Mouse (Mus musculus) CH12.LX (cell line): ENCODE measurements at regions not wholly inside any gene's neighbourhood (a gene's known extent, or its start where the extent isn't known, plus 50 kb on each side); places are given as distances from the start of the nearest gene placed in this dataset.

Experiments used
- DNase-seq: peaks from one replicate; pipeline ENCODE4 v3.0.0-alpha.2; 2013; ENCODE audit errors: extremely low read depth
- H3K27ac ChIP-seq: 2 replicates; pipeline ENCODE4 v1.5.1; 2012; ENCODE audit warnings: low read depth, mild to moderate bottlenecking, control low read depth, moderate library complexity; ENCODE audit not compliant: insufficient read depth
- H3K27me3 ChIP-seq: replicated peaks from 2 replicates; pipeline ENCODE3; 2012; ENCODE audit warnings: inconsistent platforms
- H3K36me3 ChIP-seq, 2 experiments: replicated peaks in 1 of 2; 2 replicates each; pipeline versions ENCODE3 to v1.6.1; 2012; ENCODE audit warnings: inconsistent platforms in 1 of 2, low read length in 1 of 2, mild to moderate bottlenecking in 1 of 2, mixed read lengths in 1 of 2, moderate library complexity in 1 of 2; ENCODE audit not compliant: control insufficient read depth in 1 of 2, insufficient read depth in 1 of 2
- H3K4me1 ChIP-seq, 2 experiments: 2 replicates each; pipeline ENCODE4 v1.6.1; 2012; ENCODE audit warnings: inconsistent platforms in 1 of 2, moderate library complexity in 1 of 2; ENCODE audit not compliant: insufficient read depth in 2 of 2, control insufficient read depth in 1 of 2
- H3K4me2 ChIP-seq: 2 replicates; pipeline ENCODE4 v1.6.1; 2012; ENCODE audit warnings: low read depth, mild to moderate bottlenecking, control low read depth; ENCODE audit not compliant: poor library complexity, insufficient read depth, severe bottlenecking
- H3K4me3 ChIP-seq, 3 experiments: fragments of 150-350 bp in 1 of 3; sonication (generic) in 1 of 3; replicated peaks in 1 of 3; 2 replicates each; pipeline versions ENCODE3 to v1.5.1; 2011 to 2012; ENCODE audit warnings: low read depth in 2 of 3, low read length in 2 of 3, mild to moderate bottlenecking in 2 of 3, moderate library complexity in 2 of 3, control low read depth in 1 of 3, improper control_type of control experiment in 1 of 3, inconsistent platforms in 1 of 3, mixed read lengths in 1 of 3; ENCODE audit not compliant: poor library complexity in 1 of 3
- H3K79me2 ChIP-seq: replicated peaks from 2 replicates; pipeline ENCODE4 v1.6.1; 2012; ENCODE audit warnings: mild to moderate bottlenecking, moderate library complexity; ENCODE audit not compliant: control insufficient read depth, poor library complexity, insufficient read depth, severe bottlenecking; ENCODE audit errors: extremely low read depth
- H3K9ac ChIP-seq: 2 replicates; pipeline ENCODE4 v1.6.1; 2012; ENCODE audit warnings: low read depth, mild to moderate bottlenecking, control low read depth, moderate library complexity; ENCODE audit not compliant: insufficient read depth
- H3K9me3 ChIP-seq: replicated peaks from 2 replicates; pipeline ENCODE3; 2012; ENCODE audit warnings: low read length, inconsistent platforms, mixed read lengths
- CHD1 ChIP-seq: IDR thresholded peaks from 2 replicates; pipeline ENCODE4 v1.6.1; 2012; ENCODE audit warnings: low read depth, low read length, improper control_type of control experiment, inconsistent platforms
- ELF1 ChIP-seq: IDR thresholded peaks from 2 replicates; pipeline ENCODE4 v1.6.1; 2014; ENCODE audit warnings: low read depth, mild to moderate bottlenecking, inconsistent platforms, low read length, improper control_type of control experiment
- MAZ ChIP-seq: IDR thresholded peaks from 2 replicates; pipeline ENCODE4 v1.6.1; 2012; ENCODE audit warnings: low read depth, mild to moderate bottlenecking, inconsistent platforms, low read length, improper control_type of control experiment, moderate library complexity
- MXI1 ChIP-seq: IDR thresholded peaks from 2 replicates; pipeline ENCODE4 v1.6.1; 2011; ENCODE audit warnings: mild to moderate bottlenecking, low read depth, low read length, improper control_type of control experiment
- MYC ChIP-seq: IDR thresholded peaks from 2 replicates; pipeline ENCODE4 v1.6.1; 2011; ENCODE audit warnings: low read depth, mild to moderate bottlenecking, improper control_type of control experiment, low read length
- NRF1 ChIP-seq: IDR thresholded peaks from 2 replicates; pipeline ENCODE4 v1.6.1; 2014; ENCODE audit warnings: low read depth, mild to moderate bottlenecking, inconsistent platforms, low read length, improper control_type of control experiment, moderate library complexity
- POLR2A ChIP-seq: IDR thresholded peaks from 2 replicates; pipeline ENCODE4 v1.6.1; 2011; ENCODE audit warnings: low read depth, mild to moderate bottlenecking, improper control_type of control experiment, low read length
- RAD21 ChIP-seq: IDR thresholded peaks from 2 replicates; pipeline ENCODE4 v1.6.1; 2011; ENCODE audit warnings: low read depth, mild to moderate bottlenecking, low read length, improper control_type of control experiment, moderate library complexity
- SIN3A ChIP-seq: IDR thresholded peaks from 2 replicates; pipeline ENCODE4 v1.6.1; 2012; ENCODE audit warnings: low read length, improper control_type of control experiment, inconsistent platforms
- TCF12 ChIP-seq: IDR thresholded peaks from 2 replicates; pipeline ENCODE4 v1.6.1; 2014; ENCODE audit warnings: low read depth, mild to moderate bottlenecking, inconsistent platforms, low read length, improper control_type of control experiment
- USF1 ChIP-seq: IDR thresholded peaks from 2 replicates; pipeline ENCODE4 v1.6.1; 2014; ENCODE audit warnings: low read depth, mild to moderate bottlenecking, inconsistent platforms, low read length, improper control_type of control experiment
- ZMIZ1 ChIP-seq: IDR thresholded peaks from 2 replicates; pipeline ENCODE4 v1.6.1; 2012; ENCODE audit warnings: low read depth, mild to moderate bottlenecking, inconsistent platforms, low read length, improper control_type of control experiment
- dilution Hi-C: fragments of 300-500 bp; cut with MboI; formaldehyde crosslinking; loops from 2 replicates; pipeline ENCODE4 v1.14.3; 2020; ENCODE audit warnings: low sequenced_read_pairs; ENCODE audit not compliant: extremely low pct_unique_long_range_greater_than_20kb, extremely low pct_ligation_motif_present
- in situ Hi-C: fragments of 300-500 bp; cut with MboI; formaldehyde crosslinking; loops from 3 replicates; pipeline ENCODE4 v1.14.3; 2019; ENCODE audit warnings: low sequenced_read_pairs, low pct_ligation_motif_present, low pct_unique_long_range_greater_than_20kb, mixed read lengths

DNA sequence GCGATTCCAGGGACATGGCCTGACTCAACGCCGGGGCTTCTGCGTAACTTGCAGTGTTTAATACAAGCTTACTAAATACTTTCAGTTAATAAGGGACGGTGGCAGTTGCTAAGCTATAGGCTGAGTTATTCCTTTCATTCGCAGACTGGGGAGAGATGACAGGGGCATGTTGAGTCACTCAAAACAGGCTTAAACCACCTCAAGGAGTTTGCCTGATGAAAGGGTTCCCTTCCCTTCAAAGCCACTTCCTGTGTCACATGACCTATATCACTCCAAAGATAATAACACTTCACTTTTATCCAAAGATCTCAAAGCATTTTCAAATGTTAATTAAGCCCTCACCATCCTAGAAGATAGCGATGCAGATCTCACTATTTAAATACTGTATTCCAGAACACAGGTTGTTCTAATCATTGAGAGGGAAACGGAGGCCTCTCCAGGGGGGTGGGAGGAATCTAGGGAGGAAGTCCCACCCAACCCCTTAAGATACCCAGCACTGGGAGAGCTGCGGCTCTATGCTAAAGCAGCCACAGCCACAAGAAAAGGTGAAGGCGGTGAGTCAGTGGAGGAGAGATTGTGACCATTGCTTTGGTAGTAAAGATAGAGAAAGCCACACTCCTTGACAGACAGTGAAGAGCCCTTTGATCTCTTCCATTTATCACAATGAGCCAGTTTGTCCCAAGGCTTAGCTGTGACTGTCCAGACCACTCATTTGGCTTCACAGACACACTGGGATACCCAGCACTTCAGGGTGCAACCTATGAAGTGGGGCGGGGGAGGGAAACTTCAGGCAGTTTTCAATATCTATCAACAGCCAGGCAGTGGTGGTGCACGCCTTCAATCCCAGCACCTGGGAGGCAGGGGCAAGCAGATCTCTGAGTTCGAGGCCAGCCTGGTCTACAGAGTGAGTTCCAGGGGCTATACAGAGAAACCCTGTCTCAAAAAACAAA is 182.0 kb upstream of the Cdkn3 start:
- no peak for DNase-seq
- Histone ChIP-seq H3K36me3 (no peaks in the 10 kb centered on the region), H3K4me1 (no peaks in the 10 kb centered on the region), H3K4me3 (no peak overlapping the region), H3K79me2 (no peaks in the 10 kb centered on the region)
- in situ Hi-C loops = no loop called here
- no peak for TF ChIP-seq RAD21
- no peak for TF ChIP-seq ELF1
- TF ChIP-seq POLR2A = no peak
- no peak for TF ChIP-seq CHD1
- no peak for TF ChIP-seq MXI1
- no peak for TF ChIP-seq NRF1
- TF ChIP-seq, all 38 proteins: peak for 0
- Histone ChIP-seq H3K4me2 (no peak overlapping the region), H3K27me3 (no peaks in the 10 kb centered on the region), H3K9me3 (no peaks in the 10 kb centered on the region), H3K27ac (no peak overlapping the region), H3K9ac (no peak overlapping the region)
- dilution Hi-C loops = no loop called here

DNA sequence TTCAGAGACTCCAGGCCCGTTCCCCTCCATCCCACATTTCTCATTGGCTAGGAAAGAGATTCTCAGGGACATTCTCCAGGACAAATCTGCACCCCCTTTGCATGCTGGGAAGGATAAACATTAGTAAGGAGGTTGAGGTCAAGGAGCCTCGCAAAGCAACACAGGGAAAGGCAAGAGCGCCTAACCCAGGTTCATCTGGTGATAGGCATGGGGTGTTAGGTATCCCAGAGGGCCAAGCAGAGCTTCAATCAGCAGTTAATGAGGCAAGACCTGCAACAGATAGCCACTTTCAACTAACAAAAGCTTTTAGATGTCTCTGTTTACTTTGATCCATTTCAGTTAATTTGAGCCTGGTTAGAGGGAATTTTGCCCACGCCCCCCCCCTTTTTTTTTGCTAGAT is 184.5 kb upstream of the Cdkn3 start:
- no peaks in the 10 kb centered on the region for H3K27me3 ChIP-seq
- no peak overlapping the region for H3K9ac ChIP-seq
- no peak for DNase-seq
- no peak overlapping the region for H3K4me3 ChIP-seq
- no peaks in the 10 kb centered on the region for H3K79me2 ChIP-seq
- no peaks in the 10 kb centered on the region for H3K9me3 ChIP-seq
- H3K27ac ChIP-seq = no peak overlapping the region
- no peaks in the 10 kb centered on the region for H3K4me1 ChIP-seq
- no peak overlapping the region for H3K4me2 ChIP-seq
- dilution Hi-C loops (no loop called here), in situ Hi-C loops (no loop called here)
- no peaks in the 10 kb centered on the region for H3K36me3 ChIP-seq
- TF ChIP-seq ZMIZ1 (no peak), USF1 (no peak), TCF12 (no peak), MAZ (no peak), SIN3A (no peak)

DNA sequence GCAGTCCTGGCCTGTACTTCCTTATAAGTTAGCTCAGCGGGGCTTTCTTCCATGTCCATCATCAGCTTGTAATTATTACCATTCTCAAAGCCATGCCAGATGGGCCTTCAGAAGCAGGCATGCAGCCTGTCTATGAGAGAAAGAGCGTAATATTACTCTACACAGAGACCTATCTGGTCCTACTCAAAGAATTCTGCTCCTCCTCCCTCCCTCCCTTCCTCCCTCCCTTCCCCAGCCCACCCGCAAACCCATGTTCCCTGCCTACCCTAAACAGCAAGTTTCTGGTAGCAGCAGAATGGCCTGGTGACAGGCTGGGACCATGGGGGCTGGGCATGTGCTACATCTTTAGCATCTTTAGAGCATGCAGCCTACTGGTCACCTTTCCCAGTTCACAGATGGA is 184.9 kb upstream of the Cdkn3 start:
- Histone ChIP-seq H3K4me1 (no peaks in the 10 kb centered on the region), H3K9ac (no peak overlapping the region), H3K79me2 (no peaks in the 10 kb centered on the region), H3K4me3 (no peak overlapping the region), H3K27ac (no peak overlapping the region), H3K27me3 (no peaks in the 10 kb centered on the region), H3K9me3 (no peaks in the 10 kb centered on the region), H3K36me3 (no peaks in the 10 kb centered on the region), H3K4me2 (no peak overlapping the region)
- dilution Hi-C loops (no loop called here), in situ Hi-C loops (no loop called here)
- DNase-seq = no peak
- no peak for TF ChIP-seq MYC
